Mouse (Mus musculus): Measurements from ENCODE around the gene Lhfpl2. TPM values are rescaled to one million over a fixed set of nuclear protein-coding genes. Genes with fewer than 3 reads are reported as not detected.

Gene Lhfpl2
- polyA plus RNA-seq, 1 experiment from 2014 or later: 24.7 TPM

DNA sequence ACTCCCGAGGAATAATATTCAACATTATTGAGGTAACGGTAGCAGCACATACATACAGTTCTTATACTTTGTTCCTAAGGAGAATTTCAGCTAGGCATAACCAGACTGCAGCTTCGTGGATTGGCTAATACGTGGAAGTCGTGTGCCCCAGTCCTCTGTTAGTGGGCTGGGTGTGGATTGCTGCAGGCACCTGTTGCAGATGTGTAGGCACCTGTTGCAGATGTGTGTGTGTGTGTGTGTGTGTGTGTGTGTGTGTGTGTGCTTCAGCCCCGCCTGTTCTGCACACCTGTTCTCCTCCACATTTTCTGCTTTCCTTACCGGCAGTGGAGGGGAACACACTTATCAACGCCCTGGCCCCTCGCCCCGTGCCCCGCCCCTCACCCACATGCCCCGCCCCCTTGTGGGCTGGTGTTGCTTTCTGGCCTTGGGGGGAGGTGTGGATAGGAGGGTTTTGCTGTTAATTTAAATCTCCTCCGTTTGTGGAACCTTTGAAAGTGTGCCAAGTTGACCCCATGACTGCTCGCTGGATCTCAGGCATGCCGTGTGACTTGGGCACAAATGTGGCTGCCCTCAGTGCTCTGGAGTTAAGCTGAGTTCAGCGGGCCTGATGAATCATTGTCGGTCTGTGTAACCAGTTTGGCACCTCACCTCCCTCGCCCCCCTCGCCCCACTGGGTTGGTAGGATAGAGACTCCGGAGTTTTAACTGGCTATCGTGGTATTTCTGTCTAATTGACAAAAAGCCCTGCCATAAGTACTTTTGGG, 4.9 kb downstream of the Lhfpl2 start:
- Histone ChIP-seq H3K9ac (ENCODE audit: low read length) (no peak overlapping the region), H3K4me1 (replicated peaks; ENCODE audit: control insufficient read depth, insufficient read depth, low read length) (peaks cover 7% of the 10 kb centered on the region; the same call in 1 of the 2 replicates), H3K36me3 (ENCODE audit: control insufficient read depth, insufficient read depth, low read length) (no peaks in the 10 kb centered on the region), H3K9me3 (ENCODE audit: control insufficient read depth, low read length) (no peaks in the 10 kb centered on the region; the same call in 1 of the 2 replicates), H3K27me3 (ENCODE audit: control insufficient read depth, insufficient read depth, low read length) (peaks cover 15% of the 10 kb centered on the region), H3K27ac (ENCODE audit: low read depth, low read length) (no peak overlapping the region), H3K4me2 (ENCODE audit: low read depth, low read length, severe bottlenecking) (peak overlapping the region; percentile 29; the same call in 1 of the 2 replicates), H3K4me3 (ENCODE audit: low read depth, low read length) (no peak overlapping the region)
- ATAC-seq (replicated peaks; ENCODE audit: low FRiP score) (peak; percentile 23), DNase-seq (ENCODE audit: low spot score) (peak; percentile 69)
- 16% methylated on average over 21 of the region's 21 CpGs for WGBS

DNA sequence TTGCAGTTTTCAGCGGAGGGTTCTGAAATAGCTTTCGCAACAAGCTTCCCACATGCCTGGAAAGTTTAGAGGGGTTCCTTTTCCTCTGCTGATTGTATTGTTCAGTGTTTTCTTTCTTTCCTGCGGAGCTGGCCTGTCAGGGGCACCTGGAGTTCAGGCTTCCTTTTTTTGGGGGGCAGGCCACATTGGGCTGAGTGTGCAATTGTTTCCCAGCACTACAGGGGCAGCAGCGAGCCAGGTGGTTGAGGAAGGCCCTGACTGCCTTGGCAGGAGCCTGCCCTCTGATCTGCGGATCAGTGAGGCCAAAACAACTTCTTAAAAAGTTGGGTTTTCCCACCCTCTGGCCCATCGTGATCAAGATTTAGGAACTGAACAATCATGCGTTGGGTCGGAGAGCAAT, 5.6 kb downstream of the Lhfpl2 start:
- no peak overlapping the region for H3K4me2 ChIP-seq (ENCODE audit: low read depth, low read length, severe bottlenecking)
- H3K27me3 ChIP-seq (ENCODE audit: control insufficient read depth, insufficient read depth, low read length): peaks cover 15% of the 10 kb centered on the region
- no peaks in the 10 kb centered on the region for H3K36me3 ChIP-seq (ENCODE audit: control insufficient read depth, insufficient read depth, low read length)
- H3K4me3 ChIP-seq (ENCODE audit: low read depth, low read length): no peak overlapping the region
- DNase-seq (ENCODE audit: low spot score) (no peak), ATAC-seq (replicated peaks; ENCODE audit: low FRiP score) (no peak)
- H3K9ac ChIP-seq (ENCODE audit: low read length): no peak overlapping the region
- no peaks in the 10 kb centered on the region; the same call in 1 of the 2 replicates for H3K9me3 ChIP-seq (ENCODE audit: control insufficient read depth, low read length)
- 41% methylated on average over 7 of the region's 8 CpGs for WGBS
- H3K27ac ChIP-seq (ENCODE audit: low read depth, low read length): no peak overlapping the region
- H3K4me1 ChIP-seq (replicated peaks; ENCODE audit: control insufficient read depth, insufficient read depth, low read length): peaks cover 7% of the 10 kb centered on the region; the same call in 1 of the 2 replicates

DNA sequence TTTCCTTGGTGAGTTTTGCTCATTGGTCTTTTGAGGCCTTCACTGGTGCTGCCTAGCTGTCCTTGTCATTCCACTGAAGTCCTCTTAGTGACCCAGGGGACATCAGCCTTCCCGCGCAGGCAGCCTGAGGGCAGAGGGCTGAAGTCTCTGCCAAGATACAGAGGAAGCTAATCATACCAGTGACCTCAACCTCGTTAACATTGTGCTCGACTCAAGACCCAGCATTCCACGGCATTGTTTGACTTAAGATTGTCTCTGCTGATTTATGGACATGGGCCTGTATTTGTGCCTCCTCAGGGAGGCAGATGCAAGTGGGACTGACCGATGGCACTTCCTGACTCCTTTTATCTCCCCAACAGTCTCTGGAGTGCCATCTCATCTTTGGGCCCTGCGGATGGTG, 7.0 kb downstream of the Lhfpl2 start:
- Histone ChIP-seq H3K9me3 (ENCODE audit: control insufficient read depth, low read length) (no peaks in the 10 kb centered on the region; the same call in 1 of the 2 replicates), H3K4me2 (ENCODE audit: low read depth, low read length, severe bottlenecking) (no peak overlapping the region), H3K4me1 (replicated peaks; ENCODE audit: control insufficient read depth, insufficient read depth, low read length) (peaks cover 6% of the 10 kb centered on the region; the same call in 1 of the 2 replicates), H3K27ac (ENCODE audit: low read depth, low read length) (no peak overlapping the region), H3K4me3 (ENCODE audit: low read depth, low read length) (no peak overlapping the region), H3K9ac (ENCODE audit: low read length) (no peak overlapping the region), H3K27me3 (ENCODE audit: control insufficient read depth, insufficient read depth, low read length) (peaks cover 11% of the 10 kb centered on the region), H3K36me3 (ENCODE audit: control insufficient read depth, insufficient read depth, low read length) (no peaks in the 10 kb centered on the region)
- ATAC-seq (replicated peaks; ENCODE audit: low FRiP score): no peak
- DNase-seq (ENCODE audit: low spot score): no peak
- 31% methylated on average over 7 of the region's 7 CpGs for WGBS

DNA sequence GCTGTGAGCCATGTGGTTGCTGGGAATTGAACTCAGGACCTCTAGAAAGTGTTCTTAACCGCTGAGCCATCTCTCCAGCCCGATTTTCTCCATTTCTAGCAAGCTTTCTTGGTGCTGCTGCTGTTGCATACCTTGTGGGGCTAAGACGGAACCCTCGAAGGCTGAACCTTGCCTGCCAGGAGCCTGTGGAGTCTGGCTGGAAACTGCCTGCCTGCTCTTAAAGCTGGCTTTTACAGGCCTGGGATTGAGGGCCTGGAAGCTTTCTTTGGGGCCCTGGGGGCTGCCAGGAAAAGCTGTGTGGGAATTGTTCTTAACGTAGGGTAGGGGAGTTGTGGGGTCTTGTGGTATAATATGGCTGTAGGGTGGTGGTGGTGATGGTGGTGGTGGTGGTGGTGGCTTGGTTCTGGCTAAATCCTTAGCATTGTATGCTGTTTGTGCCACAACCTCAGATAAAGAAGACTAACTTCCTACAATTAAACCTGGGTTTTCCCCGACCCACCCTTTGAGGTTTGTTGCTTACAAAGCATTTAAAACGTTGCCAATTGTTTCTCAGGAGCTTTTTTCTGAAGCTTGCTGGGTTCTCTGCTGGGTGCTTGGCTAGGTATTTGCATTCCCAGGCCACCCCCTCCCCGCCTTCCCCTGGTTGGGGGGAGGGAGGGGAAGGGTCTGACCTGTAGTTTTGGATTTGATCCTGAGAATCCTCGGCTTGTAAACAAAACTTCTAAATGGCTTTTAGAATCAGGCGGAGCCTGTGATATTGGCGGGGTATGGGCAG, 7.9 kb downstream of the Lhfpl2 start:
- Histone ChIP-seq H3K4me1 (replicated peaks; ENCODE audit: control insufficient read depth, insufficient read depth, low read length) (peaks cover 6% of the 10 kb centered on the region; the same call in 1 of the 2 replicates), H3K36me3 (ENCODE audit: control insufficient read depth, insufficient read depth, low read length) (no peaks in the 10 kb centered on the region), H3K4me3 (ENCODE audit: low read depth, low read length) (no peak overlapping the region), H3K9me3 (ENCODE audit: control insufficient read depth, low read length) (no peaks in the 10 kb centered on the region), H3K27me3 (ENCODE audit: control insufficient read depth, insufficient read depth, low read length) (peaks cover 11% of the 10 kb centered on the region), H3K4me2 (ENCODE audit: low read depth, low read length, severe bottlenecking) (no peak overlapping the region), H3K9ac (ENCODE audit: low read length) (no peak overlapping the region), H3K27ac (ENCODE audit: low read depth, low read length) (no peak overlapping the region)
- DNase-seq (ENCODE audit: low spot score): no peak
- WGBS: 19% methylated on average over 11 of the region's 11 CpGs
- ATAC-seq (replicated peaks; ENCODE audit: low FRiP score): no peak

DNA sequence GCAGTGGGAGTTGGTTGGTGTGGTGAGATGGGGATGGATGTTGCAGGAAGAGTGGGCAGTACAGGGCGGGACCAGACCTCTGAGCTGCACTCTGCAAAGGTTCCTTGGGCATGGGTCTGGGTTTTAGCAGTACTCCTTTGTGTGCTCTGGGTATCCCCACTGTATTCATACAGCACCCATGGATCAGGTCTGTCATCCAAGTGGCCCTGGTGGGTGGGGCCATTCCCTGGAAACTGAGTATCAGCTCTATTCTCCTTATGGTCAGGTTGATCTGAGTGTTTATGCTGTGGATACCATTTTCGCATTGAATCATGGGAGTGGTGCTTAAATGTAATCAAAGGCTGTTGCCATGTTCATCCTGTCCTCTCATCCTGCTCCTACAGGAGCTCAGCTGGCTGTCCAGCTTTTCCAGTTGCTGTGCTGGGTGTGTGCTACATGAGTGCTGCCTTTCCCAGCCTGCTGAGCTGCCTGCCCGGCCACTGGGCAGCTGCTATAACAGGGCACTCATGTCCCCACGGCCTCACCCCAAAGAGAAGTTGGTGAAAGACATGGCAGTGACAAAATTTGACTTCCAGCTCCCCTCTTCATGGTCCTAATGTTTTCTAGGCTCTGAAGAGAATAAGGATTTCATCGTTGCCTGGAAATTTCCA, 9.2 kb downstream of the Lhfpl2 start:
- no peak overlapping the region for H3K9ac ChIP-seq (ENCODE audit: low read length)
- DNase-seq (ENCODE audit: low spot score): no peak
- ATAC-seq (replicated peaks; ENCODE audit: low FRiP score): no peak
- H3K27ac ChIP-seq (ENCODE audit: low read depth, low read length): no peak overlapping the region
- H3K27me3 ChIP-seq (ENCODE audit: control insufficient read depth, insufficient read depth, low read length): peaks cover 14% of the 10 kb centered on the region
- peaks cover 6% of the 10 kb centered on the region; the same call in 1 of the 2 replicates for H3K4me1 ChIP-seq (replicated peaks; ENCODE audit: control insufficient read depth, insufficient read depth, low read length)
- H3K4me2 ChIP-seq (ENCODE audit: low read depth, low read length, severe bottlenecking): no peak overlapping the region
- no peaks in the 10 kb centered on the region for H3K36me3 ChIP-seq (ENCODE audit: control insufficient read depth, insufficient read depth, low read length)
- WGBS: 88% methylated on average over 5 of the region's 5 CpGs
- H3K4me3 ChIP-seq (ENCODE audit: low read depth, low read length): no peak overlapping the region
- no peaks in the 10 kb centered on the region for H3K9me3 ChIP-seq (ENCODE audit: control insufficient read depth, low read length)

DNA sequence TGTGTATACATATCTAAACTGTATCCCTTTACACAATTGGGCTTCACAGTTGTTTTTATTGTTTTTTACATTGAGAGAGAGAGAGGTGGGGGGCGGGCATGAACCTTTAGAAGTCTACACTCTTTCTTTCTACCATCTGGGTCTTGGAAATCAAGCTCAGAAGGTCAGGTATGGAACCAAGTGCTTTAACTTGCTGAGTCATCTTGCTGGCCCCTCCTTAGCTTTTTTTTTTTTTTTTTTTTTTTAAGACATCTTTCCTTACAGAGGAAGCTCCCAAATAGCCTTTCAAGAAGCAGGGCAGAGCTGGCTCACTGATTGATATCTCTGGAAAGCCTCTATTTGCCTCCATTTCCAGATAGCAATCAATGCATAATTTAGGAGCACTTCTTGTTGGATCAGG, 10.7 kb downstream of the Lhfpl2 start:
- no peak for ATAC-seq (replicated peaks; ENCODE audit: low FRiP score)
- Histone ChIP-seq H3K4me2 (ENCODE audit: low read depth, low read length, severe bottlenecking) (no peak overlapping the region), H3K27ac (ENCODE audit: low read depth, low read length) (no peak overlapping the region), H3K4me3 (ENCODE audit: low read depth, low read length) (no peak overlapping the region), H3K36me3 (ENCODE audit: control insufficient read depth, insufficient read depth, low read length) (no peaks in the 10 kb centered on the region), H3K9me3 (ENCODE audit: control insufficient read depth, low read length) (no peaks in the 10 kb centered on the region), H3K4me1 (replicated peaks; ENCODE audit: control insufficient read depth, insufficient read depth, low read length) (peaks cover 6% of the 10 kb centered on the region; the same call in 1 of the 2 replicates), H3K27me3 (ENCODE audit: control insufficient read depth, insufficient read depth, low read length) (peaks cover 14% of the 10 kb centered on the region), H3K9ac (ENCODE audit: low read length) (no peak overlapping the region)
- DNase-seq (ENCODE audit: low spot score): no peak
- WGBS: 92% methylated on average over 1 of the region's 1 CpGs

DNA sequence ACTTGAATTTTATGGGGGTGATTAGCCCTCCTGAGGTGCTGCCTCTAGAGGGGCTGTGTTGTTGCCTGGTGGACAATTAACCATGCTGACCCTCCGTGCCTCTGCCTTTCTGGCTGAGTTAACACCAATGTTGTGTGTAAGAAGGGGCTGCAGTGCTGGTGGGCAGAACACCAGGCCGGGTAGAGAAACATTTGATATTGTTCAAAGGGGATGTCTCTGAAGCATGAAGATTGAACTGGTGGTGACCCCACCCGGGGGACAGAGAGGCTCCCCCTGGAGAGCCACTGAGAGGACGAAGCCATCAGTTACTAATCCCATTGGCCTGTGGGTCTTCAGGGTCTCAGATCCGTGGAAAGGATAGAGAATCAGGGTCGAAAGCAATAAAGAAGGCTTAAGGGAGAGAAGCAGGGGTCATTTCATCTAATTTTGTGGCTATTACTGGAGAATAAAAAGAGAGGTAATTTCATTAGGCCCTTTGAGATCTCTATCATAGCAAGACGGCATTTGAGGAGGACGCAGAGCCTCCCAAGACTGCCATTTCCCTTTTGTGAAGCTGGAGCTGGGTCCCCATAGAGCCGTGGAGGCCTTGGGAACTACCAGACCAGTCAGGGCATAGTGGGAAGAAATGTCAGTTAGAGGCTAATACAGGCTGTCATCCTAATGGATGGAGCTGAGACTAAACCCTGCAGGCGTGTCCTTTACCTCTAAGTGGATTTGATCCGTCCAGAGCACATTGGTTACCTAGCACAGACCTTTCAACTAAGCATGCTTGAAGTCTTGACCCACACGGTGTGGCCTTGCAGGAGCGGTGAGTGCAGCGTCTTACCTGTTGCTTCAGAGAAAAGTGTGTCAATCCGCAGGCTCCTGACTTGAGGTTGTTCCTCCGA, 12.1 kb downstream of the Lhfpl2 start:
- Histone ChIP-seq H3K27me3 (ENCODE audit: control insufficient read depth, insufficient read depth, low read length) (peaks cover 8% of the 10 kb centered on the region), H3K36me3 (ENCODE audit: control insufficient read depth, insufficient read depth, low read length) (no peaks in the 10 kb centered on the region), H3K9me3 (ENCODE audit: control insufficient read depth, low read length) (no peaks in the 10 kb centered on the region), H3K27ac (ENCODE audit: low read depth, low read length) (no peak overlapping the region), H3K4me1 (replicated peaks; ENCODE audit: control insufficient read depth, insufficient read depth, low read length) (peaks cover 8% of the 10 kb centered on the region; the same call in 1 of the 2 replicates), H3K4me2 (ENCODE audit: low read depth, low read length, severe bottlenecking) (no peak overlapping the region), H3K9ac (ENCODE audit: low read length) (no peak overlapping the region), H3K4me3 (ENCODE audit: low read depth, low read length) (no peak overlapping the region)
- whole genome bisulfite sequencing: 31% methylated on average over 16 of the region's 16 CpGs
- ATAC-seq (replicated peaks; ENCODE audit: low FRiP score) (no peak), DNase-seq (ENCODE audit: low spot score) (no peak)

DNA sequence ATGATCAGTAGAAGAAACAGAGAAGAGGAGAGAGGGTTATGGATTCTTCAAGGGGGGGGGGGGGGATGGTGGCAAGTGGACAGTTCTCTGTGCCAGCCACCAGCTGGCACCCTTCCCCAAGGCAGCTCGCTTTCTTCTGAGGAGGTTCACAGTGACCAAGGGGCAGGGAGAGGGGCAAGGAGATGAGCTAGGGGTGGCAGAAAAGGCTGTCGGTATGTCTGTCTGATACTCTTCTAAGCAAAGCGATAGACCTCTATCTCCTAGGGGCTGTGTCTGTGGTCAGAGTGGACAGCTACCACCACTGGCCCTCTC, 12.7 kb downstream of the Lhfpl2 start:
- Histone ChIP-seq H3K36me3 (ENCODE audit: control insufficient read depth, insufficient read depth, low read length) (no peaks in the 10 kb centered on the region), H3K9ac (ENCODE audit: low read length) (no peak overlapping the region), H3K4me1 (replicated peaks; ENCODE audit: control insufficient read depth, insufficient read depth, low read length) (peaks cover 7% of the 10 kb centered on the region; the same call in 1 of the 2 replicates), H3K4me2 (ENCODE audit: low read depth, low read length, severe bottlenecking) (no peak overlapping the region), H3K4me3 (ENCODE audit: low read depth, low read length) (no peak overlapping the region), H3K9me3 (ENCODE audit: control insufficient read depth, low read length) (no peaks in the 10 kb centered on the region), H3K27me3 (ENCODE audit: control insufficient read depth, insufficient read depth, low read length) (peaks cover 8% of the 10 kb centered on the region), H3K27ac (ENCODE audit: low read depth, low read length) (no peak overlapping the region)
- 89% methylated on average over 3 of the region's 3 CpGs for WGBS
- no peak for ATAC-seq (replicated peaks; ENCODE audit: low FRiP score)
- DNase-seq (ENCODE audit: low spot score): no peak

Data from forebrain, embryonic 11.5 days (tissue).